Mouse (Mus musculus): ENCODE measurements around the gene Tpp2.
A peak's percentile ranks its signal among the peaks of the same experiment; 100 is the strongest.
"Not testable (repeated sequence)": the region's sequence is repeated elsewhere in the genome, so short reads cannot be mapped to it uniquely, and the experiment has no call there.

Gene Tpp2

DNA sequence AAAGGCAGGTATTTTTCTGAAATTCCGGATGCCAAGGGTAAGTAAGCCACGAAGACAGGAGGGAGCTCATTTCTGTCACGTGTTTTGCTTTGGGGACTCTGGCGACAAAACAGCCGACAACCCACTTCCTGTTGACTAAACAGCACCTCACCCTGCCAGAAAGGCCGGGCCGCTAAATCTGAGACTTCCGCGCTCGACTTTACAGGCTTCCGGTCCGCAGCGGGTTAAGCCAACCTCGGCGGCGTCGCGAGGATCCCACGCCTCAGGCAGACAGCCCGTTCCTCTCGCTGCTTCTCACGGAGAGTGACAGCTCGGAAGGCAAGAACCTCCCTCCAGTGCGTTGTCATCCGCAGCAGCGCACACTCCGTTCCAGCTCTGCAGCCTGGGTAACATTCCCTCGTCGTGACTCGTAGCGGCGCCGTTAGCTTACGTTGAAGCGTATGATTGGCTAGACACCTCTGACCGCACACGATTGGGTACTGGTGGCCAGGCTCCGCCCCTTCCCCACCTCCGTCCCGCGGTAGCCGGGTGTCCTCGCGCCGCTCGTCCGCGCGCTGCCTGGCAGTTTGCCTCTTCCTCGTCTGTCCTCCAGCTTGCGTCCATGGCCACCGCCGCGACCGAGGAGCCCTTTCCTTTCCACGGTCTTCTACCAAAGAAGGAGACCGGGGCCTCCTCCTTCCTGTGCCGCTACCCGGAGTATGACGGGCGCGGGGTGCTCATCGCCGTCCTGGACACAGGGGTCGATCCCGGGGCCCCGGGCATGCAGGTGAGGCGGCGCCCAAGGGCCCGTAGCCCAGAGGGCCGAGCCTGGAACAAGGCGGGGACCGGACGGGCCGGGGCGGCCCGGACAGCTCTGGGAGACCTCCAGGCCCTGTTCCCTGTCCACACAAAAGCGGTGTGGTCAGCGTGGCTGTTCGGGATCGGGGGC, at the start of gene Tpp2:
Tpp2 (plus strand) TSS at position 160 of the 928 bp plus-strand sequence.
- DNase-seq (ENCODE audit: low spot score) = peak; percentile 92

DNA sequence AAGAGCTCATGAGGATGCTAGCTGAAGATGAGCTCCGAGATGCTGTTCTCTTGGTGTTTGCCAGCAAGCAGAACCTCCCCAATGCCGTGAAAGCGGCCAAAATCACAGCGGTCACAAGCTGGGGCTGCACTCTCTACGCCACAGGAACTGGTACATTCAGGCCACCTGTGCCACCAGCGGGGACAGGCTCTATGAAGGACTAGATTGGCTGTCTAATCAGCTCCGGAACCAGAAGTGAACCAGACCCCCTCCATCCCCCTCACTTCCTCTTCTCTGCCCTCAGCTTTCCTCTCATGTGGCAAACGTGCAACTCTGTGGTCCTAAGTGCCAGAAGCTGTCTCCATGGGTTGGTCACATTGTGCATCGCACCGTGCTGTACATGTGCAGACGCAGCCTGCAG, 45.1 kb upstream of the Tpp2 start:
- DNase-seq (ENCODE audit: low spot score) = not testable (repeated sequence)

DNA sequence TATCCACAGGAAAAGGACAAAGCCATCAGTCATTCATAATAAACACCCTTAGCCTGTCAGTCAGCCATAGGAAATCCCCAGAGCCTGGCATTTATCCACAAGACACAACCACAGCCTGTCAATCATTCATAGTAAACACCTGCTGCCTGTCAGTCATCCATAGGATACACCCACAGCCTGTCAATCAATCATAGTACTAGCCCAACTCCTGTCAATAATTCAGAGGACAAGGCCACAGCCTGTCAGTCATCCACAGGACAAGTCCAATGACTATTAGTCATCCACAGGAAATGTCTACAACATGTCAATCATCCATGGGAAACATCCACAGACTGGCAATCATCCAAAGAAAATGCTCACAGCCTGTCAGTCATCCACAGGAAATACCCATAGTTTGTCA, 37.7 kb upstream of the Tpp2 start:
- no peak for DNase-seq (ENCODE audit: low spot score)

DNA sequence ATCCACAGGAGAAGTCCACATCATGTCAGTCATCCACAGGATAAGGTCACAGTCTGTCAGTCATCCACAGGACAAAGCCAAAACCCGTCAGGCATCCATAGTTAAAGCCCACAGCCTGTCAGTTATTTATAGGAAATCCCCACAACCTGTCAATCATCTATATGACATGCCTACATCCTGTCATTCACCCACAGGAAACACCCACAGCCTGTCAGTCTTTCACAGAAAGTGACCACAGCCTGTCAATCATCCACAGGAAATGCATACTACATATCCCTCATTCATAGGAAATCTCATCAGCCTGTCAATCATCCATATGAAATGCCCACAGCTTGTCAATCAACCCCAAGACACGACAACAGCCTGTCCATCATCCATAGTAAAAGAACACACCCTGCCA, 36.3 kb upstream of the Tpp2 start:
- DNase-seq (ENCODE audit: low spot score) = no peak

DNA sequence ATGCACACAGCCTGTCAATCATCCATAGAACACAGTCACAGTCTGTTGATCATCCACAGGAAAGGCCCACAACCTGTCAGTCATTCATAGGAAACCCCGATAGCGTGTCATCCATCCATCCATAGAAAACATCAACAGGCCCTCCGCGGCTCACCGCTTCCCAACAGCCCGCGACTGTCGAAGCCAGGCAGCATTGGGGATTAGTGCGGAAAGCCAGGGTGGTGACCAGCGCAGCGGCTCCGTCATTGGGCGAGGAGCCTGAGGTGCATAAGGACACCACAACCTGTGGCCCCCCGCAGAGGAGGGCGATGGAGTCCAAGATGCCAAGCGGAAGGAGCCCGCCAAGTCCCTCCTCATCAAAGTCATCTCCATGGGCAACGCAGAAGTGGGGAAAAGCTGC, 35.5 kb upstream of the Tpp2 start:
- DNase-seq (ENCODE audit: low spot score) = no peak

DNA sequence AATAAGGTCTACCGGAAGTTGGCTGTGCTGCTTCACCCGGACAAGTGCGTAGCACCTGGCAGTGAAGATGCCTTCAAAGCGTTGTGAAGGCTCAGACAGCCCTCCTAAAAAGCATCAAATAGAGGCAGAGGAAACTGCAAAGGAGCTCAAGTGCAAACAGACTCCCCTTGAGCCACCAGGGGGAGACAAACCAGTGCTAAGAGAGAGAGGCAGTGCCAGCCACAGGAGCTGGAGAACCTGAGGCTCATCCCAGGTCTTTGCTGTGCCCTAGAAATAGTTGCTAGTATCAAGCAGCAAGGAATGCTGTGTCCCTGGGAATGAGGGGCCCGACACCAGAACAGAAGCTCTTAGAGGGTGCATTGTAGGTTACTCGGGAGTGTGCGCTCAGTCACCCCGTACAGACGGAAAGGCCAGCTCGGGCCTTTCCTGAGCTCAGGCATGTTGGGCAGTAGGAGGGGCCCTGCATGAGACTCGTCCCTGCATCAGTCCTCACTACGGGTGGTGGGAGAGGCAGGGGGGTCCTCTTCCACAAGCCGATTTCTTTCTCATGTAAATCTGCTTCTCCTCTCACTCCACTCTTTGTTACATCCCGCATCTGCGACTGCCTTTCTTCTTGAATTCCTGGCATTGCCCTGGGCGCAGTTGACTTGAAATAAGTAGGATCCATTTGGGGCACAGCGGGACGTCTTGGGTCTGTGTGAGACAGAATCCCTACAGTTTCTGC, 34.3 kb upstream of the Tpp2 start:
- peak; percentile 70 for DNase-seq (ENCODE audit: low spot score)

DNA sequence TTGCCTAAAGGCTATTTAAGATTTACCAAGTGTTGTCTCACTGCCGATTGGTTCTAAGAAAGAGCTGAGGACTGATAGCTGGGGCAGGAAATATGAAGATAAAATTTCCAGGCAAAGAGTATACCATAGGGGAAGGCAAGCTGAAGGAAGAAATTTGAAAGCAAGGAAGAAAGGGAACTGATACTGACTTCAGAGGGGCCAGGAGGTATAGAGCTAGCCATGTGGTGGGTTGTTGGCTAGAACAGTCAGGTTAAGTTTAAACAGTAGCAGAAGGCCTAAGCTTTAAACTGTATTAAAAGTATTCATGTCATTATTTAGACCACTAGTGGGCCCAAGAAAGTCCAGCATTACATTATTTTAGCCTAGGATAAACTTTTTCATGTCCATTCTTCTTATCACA, 31.0 kb upstream of the Tpp2 start:
- no peak for DNase-seq (ENCODE audit: low spot score)

DNA sequence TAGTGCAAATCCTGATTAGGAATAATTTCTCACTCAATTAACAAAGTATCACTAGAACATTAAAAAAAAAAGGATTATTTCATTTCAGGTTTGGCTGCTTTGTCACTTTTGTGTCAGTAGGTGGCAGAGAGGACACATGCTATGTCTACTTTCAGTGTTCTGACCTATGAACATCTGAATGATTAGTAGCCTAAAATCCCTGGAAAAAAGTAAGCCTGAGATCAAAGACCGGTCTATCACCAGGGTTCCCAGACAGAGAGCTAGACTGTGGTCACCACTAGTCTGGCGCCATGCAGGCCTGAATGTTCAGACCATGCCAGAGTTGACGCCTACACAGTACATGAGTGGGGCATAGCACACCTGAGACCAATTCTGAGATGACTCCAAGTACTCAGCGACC, 30.6 kb upstream of the Tpp2 start:
- no peak for DNase-seq (ENCODE audit: low spot score)

DNA sequence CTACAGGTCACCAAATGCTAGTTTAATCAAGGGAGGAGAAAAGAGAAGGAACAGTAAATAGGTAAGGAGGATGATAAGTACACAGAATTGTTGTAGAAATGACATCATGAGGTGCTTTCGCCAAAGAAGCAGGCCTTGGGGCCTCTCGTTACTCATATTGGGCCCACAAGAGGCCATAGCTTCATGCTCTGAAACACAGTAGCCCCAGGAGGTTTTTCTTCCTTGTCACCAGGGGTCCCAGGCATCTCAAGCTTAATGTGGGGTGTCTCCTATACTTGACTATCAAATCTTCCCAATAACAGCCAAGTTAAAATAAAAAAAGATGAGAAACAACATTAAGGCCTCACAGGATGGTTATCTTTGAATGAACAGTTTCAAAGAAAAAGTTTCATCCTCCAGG, 18.0 kb upstream of the Tpp2 start:
- DNase-seq (ENCODE audit: low spot score) = no peak

DNA sequence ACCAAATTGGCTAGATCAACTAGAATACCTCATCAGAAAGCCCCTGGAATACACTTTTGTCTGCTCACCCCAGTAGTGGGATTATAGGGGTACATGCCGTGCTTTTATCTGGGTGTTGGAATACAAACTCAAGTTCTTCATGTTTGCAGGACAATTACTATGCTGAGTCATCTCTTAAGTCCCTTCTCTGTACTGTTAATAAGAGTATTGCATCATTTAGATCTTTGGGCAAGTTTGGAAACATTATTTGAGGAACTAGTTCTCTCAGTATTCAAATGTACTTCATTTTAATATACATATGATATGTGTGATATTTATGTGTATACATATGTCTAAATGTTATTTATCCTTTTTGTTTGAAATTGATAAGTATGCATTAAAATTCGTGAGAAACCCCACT, 16.6 kb upstream of the Tpp2 start:
- no peak for DNase-seq (ENCODE audit: low spot score)

DNA sequence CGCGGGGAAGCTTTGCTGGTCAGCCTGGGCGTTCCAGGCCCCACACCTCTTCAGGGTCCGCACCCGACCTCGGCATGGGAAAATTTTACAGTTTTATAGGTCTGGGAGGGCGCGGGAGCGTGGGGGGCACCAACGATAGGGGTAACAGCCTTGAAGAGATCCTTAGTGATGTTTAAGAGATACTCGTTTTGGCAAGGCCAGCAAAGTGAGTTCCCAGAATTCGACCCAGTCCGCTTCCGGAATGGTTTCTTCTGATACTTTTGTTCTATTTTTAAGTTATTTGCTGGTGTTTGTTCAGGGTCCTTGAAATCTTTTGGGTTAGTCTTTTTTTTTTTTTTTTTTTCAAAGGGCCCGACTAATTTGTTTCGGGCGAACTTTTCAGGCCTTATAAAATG, 966 bp downstream of the Tpp2 start:
- no peak for DNase-seq (ENCODE audit: low spot score)

DNA sequence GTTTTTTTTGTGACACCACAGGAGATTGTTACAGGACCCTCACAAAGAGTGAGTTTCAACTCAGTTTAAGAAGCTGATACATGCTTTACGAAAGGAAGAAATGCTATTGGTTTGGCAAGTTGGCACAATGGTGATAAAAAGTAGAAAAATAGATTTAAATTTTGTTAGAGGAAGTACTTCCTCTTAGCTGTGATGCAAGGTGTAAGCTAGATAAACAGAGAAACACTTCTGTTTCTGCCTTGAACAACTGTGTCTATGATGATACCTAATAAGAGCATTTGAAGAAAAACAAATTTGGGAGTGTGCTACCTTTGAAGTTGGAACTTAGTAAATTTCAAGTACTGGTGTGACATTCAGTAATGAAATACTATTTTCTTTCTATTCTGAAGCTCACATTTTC, 5.9 kb downstream of the Tpp2 start:
- no peak for DNase-seq (ENCODE audit: low spot score)

DNA sequence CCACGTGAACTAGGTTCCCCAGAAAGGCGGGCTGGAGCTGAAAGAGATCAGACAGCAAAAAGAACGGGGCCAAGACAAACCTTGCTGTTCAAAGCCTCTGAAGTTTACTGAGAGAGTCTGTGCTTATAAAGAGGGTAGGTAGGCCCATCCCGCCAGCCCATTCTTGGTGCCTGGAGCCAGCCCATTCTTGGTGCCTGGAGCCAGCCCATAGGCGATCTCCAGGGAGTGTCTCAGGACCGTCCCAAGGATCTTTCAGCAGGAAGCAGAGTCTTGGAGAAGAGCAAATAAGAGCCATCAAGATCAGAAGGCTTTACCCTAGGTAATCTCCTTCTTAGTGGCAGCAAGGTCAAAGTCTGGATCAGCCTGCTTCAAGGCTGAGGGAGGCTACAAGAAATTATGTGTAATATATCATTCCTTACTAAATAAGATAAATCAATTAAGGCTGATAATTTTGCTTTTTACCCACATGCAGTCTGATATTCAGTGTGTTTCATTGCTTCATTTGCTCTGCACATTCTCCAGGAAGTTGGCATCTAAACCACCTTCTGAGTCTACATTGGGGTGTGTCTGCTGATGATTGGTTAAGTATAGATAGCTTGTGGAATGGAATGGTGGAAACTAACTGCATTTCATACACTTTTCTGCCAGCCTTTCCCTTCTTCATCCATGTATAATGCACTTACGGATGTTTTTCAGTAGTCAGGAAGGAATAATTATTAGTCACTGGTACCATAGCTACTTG, 8.2 kb downstream of the Tpp2 start:
- DNase-seq (ENCODE audit: low spot score) = no peak

DNA sequence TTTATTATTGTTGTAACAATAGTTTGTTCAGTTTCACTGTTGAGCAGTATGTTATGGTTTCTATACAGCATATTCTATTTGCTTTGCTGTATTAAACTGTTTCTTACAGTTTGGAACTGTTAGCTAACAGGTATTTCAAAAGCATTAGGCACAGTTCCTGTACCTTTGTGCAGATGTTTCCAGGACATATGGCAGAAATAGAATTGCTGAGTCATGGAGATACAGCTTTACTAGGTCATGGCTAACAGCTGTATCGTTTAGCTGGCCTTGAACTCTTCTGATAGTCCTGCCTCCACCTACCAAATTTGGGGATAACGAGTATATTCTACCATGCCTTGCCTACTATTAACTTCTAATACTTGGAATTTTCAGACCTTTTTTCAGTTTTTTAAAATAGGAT, 9.4 kb downstream of the Tpp2 start:
- no peak for DNase-seq (ENCODE audit: low spot score)

DNA sequence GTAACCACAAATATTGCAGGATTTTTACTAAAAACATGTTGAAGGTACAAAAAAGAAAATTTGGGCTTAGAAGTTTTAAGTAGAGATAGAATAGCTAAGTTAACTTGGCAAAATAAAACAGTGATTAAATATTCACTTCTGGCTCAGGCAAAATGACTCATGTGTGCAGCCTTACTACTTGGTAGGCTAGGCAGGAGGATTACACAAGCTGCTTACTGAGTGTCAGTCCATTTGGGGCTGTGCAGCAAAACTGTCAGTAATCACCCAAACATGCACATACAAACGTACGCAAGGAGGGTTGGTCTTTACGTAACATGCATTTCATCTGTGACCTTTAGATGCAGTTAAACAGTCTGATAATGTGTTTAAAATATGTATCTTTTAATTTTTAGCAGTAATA, 20.2 kb downstream of the Tpp2 start:
- no peak for DNase-seq (ENCODE audit: low spot score)

DNA sequence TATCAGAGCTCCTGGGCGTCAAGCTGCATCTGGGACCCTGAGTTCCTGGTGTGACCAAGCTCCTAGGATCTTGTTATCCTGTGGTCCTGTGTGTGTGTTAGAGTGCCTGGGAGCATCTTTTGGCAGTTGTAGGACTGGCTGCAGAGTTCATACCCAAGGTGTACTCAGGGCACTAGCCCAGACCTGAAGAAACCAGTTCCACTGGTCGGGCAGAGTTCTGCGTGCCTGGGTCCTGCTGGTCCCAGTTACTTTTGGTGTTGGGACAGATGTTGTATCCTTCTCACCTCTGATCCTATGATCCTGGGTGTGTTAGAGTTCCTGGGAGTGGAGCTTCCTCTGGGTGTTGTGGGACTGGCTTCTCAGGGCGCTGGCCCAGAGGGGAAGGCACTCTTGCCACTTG, 30.9 kb downstream of the Tpp2 start:
- DNase-seq (ENCODE audit: low spot score) = no peak

DNA sequence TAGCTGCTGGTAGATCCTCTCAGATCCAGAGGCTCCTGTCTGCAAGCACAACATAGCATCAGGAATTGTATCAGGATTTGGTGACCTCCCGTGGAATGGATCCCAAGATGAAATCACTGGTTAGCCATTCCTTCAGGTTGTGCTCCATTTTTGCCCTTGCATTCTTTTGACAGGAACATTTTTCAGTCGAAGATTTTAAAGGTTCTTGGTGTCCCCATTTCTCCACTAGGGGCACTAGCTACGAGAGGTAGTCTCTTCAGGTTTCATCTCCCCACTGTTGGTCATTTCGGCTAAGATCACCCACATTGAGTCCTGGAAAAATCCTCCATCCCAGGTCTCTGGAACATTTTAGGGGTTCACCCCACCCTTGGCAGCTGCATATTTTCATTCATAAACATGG, 33.3 kb downstream of the Tpp2 start:
- no peak for DNase-seq (ENCODE audit: low spot score)

DNA sequence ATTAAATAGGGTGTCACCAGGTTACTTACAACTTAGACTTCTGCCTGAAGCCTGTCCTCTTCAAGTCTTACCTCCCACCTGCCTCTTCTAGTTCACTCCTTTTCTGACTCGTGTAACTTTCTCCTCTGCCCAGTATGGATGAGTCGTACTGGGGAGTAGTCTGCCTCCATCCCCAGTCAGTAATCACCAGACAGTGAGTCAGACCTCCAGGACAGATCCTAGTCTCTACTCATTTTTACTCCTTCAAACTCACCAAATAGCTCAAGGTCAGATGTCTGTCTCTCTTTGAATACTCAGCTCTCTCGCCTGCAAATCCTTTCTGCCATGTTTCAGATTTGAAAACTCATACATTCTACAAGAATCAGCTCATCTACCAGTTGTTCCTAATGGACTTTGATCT, 35.9 kb downstream of the Tpp2 start:
- DNase-seq (ENCODE audit: low spot score) = no peak

DNA sequence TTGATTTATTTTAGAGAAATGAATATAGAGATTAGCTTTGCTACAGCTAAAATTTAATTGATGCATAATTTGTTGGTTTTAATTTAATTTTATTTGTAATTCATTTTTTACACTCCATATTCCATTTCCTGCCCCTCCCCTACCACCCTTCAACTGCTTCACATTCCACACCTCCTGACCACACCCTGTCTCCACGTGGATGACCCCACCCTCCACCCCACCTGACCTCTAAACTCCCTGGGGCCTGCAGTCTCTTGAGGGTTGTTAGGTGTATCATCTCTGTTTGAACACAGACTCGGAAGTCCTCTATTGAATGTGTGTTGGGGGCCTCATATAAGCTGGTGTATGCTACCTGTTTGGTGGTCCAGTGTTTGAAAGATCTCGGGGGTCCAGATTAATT, 37.6 kb downstream of the Tpp2 start:
- DNase-seq (ENCODE audit: low spot score) = no peak

DNA sequence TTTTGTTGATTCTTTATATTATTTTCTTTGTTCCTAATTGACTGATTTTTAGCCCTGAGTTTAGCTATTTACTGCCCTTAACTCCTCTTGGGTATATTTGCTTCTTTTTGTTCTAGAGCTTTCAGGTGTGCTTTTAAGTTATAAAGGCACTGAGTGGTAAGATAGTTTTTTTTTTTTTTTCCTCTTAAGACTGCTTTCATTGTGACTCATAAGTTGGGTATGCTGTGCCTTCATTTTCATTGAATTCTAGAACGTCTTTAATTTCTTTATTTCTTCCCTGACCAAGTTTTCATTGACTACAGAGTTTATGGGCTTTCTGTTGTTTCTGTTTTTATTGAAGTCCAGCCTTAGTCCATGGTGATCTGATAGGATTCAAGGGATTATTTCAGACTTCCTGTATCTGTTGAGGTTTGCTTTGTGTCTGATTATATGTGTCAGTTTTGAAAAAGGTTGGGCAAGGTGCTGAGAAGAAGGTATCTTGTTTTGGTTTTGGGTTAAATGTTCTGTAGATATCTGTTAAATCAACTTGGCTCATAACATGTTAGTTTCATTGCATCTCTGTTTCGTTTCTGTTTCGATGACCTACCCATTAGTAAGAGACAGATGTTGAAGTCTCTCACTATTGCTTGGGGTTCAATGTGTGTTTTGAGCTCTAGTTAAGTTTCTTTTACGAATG, 63.6 kb downstream of the Tpp2 start:
- no peak for DNase-seq (ENCODE audit: low spot score)

DNA sequence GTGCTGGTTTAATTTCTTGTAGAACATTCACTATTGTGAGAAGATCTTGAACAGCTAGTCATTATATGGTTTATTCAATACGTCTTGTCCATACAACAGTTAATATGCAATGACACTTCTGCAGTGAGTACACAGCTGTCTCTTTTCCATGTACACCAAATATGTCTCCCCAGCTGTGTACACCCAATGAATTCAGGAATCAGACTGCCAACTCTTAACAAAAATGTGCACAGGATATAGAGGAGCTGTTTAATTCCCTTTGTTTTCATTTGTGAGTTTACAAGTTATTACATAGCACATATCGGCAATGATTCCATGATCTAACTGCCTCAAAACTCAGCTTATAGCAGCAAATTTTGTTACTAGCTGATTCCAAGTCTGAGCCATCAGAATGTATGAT, 71.1 kb downstream of the Tpp2 start:
- DNase-seq (ENCODE audit: low spot score) = no peak

DNA sequence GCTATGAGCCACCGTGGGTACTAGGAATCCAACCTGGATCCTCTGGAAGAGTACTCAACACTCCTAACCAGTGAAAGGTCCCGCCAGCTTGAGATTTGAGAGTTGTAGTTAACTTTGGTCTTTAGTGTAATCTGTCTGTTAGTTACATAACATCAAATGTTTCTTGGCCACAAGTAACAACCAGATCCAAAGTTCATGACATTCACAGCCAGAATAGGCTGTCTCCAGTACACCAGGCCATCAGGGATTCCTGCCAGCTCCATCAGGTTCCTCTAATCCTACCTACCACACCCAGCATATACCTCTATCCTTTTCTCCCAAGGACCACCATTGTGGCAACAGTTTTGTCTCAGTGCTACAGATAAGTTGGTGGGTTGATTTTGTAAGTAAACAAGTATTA, 82.1 kb downstream of the Tpp2 start:
- no peak for DNase-seq (ENCODE audit: low spot score)

Measured in ovary, postnatal 14 days (tissue).